Mouse (Mus musculus) testis, adult 2 months (tissue): ENCODE results near the gene Nol12. TPM values are rescaled to one million over a fixed set of nuclear protein-coding genes. Genes with fewer than 3 reads are reported as not detected.

Source experiments
- H3K27ac ChIP-seq: fragments of 200-500 bp; 2 replicates; pipeline ENCODE4 v1.5.1; 2012; ENCODE audit warnings: low read depth, low read length; ENCODE audit not compliant: control insufficient read depth, insufficient read depth
- H3K27me3 ChIP-seq: fragments of 200-500 bp; 2 replicates; pipeline ENCODE4 v1.6.1; 2012; ENCODE audit warnings: mild to moderate bottlenecking, low read length, moderate library complexity; ENCODE audit not compliant: control insufficient read depth, insufficient read depth
- H3K36me3 ChIP-seq: fragments of 200-500 bp; 2 replicates; pipeline ENCODE4 v1.6.1; 2012; ENCODE audit warnings: mild to moderate bottlenecking, low read length; ENCODE audit not compliant: control insufficient read depth, insufficient read depth
- H3K4me1 ChIP-seq: fragments of 200-500 bp; 2 replicates; pipeline ENCODE4 v1.6.1; 2012; ENCODE audit warnings: low read length; ENCODE audit not compliant: control insufficient read depth, insufficient read depth
- H3K4me3 ChIP-seq: fragments of 200-500 bp; 2 replicates; pipeline ENCODE4 v1.5.1; 2012; ENCODE audit warnings: low read depth, mild to moderate bottlenecking, low read length, moderate library complexity, mixed read lengths; ENCODE audit not compliant: control insufficient read depth
- CTCF ChIP-seq: fragments of 200-500 bp; IDR thresholded peaks from 2 replicates; pipeline ENCODE4 v1.5.1; 2012; ENCODE audit warnings: low read depth, mild to moderate bottlenecking, inconsistent platforms, low read length, moderate library complexity; ENCODE audit not compliant: control insufficient read depth, insufficient read depth, insufficient replicate concordance
- POLR2A ChIP-seq: fragments of 200-500 bp; IDR thresholded peaks from 2 replicates; pipeline ENCODE4 v1.6.1; 2012; ENCODE audit warnings: low read depth, mild to moderate bottlenecking, inconsistent platforms, low read length, moderate library complexity; ENCODE audit not compliant: control insufficient read depth
- polyA plus RNA-seq: library from polyadenylated mRNA; depleted of rRNA; stranded (reverse); fragments of >200 nt; gene quantifications from 2 replicates; pipeline ENCODE4 v1.2.3, GENCODE M21; 2012

Gene Nol12
- polyA plus RNA-seq, 1 experiment = 40.7 TPM

DNA sequence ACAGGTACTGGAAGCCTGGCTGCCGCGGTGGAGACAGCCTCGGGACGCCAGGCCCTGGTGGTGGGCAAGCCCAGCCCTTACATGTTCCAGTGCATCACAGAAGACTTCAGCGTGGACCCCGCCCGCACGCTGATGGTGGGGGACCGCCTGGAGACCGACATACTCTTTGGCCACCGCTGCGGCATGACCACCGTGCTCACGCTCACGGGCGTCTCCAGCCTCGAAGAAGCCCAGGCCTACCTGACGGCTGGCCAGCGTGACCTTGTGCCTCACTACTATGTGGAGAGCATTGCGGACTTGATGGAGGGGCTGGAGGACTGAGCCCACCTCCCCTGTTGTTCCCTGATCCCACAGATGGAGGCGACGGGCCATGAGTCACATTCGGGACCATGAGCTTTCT is 16.6 kb upstream of the Nol12 start:
- H3K4me3 ChIP-seq = no peak overlapping the region
- H3K27ac ChIP-seq = no peak overlapping the region

DNA sequence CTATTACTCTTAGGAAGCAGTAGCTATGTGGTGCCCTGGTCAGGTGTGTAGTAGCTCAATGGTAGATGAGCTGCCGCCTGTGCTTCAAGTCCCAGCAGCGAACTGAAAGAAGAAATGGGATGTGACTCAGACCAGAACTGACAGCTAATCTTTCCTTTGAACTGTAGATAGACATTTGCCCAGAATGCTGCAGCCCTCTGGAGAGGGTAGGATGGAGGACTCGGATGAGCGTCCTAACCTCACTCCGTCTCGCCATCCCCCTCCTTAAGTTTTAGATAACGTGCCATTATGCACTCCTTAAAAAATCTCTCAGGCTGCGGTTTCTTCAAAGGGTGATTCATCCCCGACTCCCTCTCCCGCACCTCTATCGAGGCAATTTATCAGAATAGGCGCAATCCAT is 14.8 kb upstream of the Nol12 start:
- TF ChIP-seq POLR2A (no peak), CTCF (no peak)
- no peaks in the 10 kb centered on the region for H3K27me3 ChIP-seq
- no peak overlapping the region for H3K27ac ChIP-seq
- H3K4me3 ChIP-seq = no peak overlapping the region
- H3K36me3 ChIP-seq = no peaks in the 10 kb centered on the region
- no peaks in the 10 kb centered on the region for H3K4me1 ChIP-seq

More for the DNA sequence above, 16.6 kb upstream of the Nol12 start:
- Histone ChIP-seq H3K36me3 (no peaks in the 10 kb centered on the region), H3K4me1 (peaks cover 6% of the 10 kb centered on the region), H3K27me3 (no peaks in the 10 kb centered on the region)
- TF ChIP-seq CTCF = no peak
- no peak for TF ChIP-seq POLR2A

DNA sequence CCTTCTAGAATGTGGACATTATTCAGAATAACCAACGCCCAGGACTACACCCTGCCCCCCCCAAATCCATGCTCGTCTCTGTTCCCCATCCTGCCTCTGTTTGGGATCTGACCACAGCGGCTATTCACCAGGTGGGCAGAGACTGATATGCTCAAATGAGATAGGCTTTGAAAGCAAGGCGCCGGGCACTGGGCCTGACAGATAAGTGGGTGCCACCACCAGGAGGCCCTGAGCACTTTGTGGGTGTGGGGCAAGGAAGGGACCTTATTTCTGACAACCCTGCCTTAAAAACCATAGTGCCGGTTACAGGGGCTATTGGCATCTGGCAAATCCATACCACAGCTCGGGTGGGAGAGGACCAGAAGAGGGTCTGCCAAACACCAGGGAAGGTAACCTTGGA is 12.0 kb upstream of the Nol12 start:
- Histone ChIP-seq H3K27me3 (no peaks in the 10 kb centered on the region), H3K36me3 (no peaks in the 10 kb centered on the region), H3K4me3 (no peak overlapping the region), H3K4me1 (peaks cover 24% of the 10 kb centered on the region), H3K27ac (no peak overlapping the region)
- no peak for TF ChIP-seq CTCF
- TF ChIP-seq POLR2A = no peak

DNA sequence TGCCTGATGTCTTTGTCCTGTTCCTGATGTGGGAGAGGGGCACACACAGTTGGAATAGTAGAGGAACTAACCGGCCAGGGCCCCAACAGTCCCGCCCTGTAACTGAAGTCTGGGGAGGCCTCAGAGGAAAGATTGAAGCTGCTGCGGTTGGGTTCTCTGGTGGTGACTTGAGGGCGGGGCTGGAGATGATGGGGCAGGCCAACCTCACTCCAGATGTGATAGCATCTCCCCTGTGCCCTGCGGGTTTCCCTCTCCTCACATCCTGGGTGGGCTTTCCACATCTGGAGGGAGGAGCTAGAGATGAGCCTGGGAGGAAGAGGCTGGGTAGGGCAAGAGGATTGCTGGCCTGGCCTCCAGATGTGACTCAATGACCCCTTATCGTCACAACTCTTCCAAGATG is 11.1 kb upstream of the Nol12 start:
- TF ChIP-seq POLR2A = 0 out of 2 replicates have a peak, but pooled peaks have one; percentile 3
- no peak for TF ChIP-seq CTCF
- Histone ChIP-seq H3K27ac (no peak overlapping the region), H3K36me3 (no peaks in the 10 kb centered on the region), H3K4me1 (peaks cover 26% of the 10 kb centered on the region), H3K4me3 (no peak overlapping the region), H3K27me3 (no peaks in the 10 kb centered on the region)

DNA sequence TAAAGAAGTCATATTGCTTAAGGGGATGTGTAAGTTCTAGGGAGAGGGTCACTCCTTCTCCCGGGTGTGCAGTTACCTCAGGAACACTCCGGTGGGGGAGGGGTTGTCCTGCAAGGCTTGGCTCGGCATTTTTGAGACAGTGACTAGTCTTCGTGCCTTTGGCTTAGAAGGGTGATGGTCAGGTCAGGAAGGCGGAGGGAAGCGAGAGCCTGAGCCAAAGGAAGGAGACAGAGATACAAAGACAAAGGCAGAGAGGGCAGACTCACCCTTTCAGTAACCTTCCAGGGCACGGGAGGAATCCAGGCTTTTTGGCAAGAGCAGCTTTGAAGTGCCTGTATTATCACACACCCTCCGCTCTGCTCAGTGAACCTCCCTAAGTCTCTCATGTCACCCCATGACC is 9.6 kb upstream of the Nol12 start:
- Histone ChIP-seq H3K4me3 (no peak overlapping the region), H3K27me3 (no peaks in the 10 kb centered on the region), H3K4me1 (peaks cover 30% of the 10 kb centered on the region), H3K27ac (no peak overlapping the region), H3K36me3 (no peaks in the 10 kb centered on the region)
- TF ChIP-seq CTCF (no peak), POLR2A (no peak)

DNA sequence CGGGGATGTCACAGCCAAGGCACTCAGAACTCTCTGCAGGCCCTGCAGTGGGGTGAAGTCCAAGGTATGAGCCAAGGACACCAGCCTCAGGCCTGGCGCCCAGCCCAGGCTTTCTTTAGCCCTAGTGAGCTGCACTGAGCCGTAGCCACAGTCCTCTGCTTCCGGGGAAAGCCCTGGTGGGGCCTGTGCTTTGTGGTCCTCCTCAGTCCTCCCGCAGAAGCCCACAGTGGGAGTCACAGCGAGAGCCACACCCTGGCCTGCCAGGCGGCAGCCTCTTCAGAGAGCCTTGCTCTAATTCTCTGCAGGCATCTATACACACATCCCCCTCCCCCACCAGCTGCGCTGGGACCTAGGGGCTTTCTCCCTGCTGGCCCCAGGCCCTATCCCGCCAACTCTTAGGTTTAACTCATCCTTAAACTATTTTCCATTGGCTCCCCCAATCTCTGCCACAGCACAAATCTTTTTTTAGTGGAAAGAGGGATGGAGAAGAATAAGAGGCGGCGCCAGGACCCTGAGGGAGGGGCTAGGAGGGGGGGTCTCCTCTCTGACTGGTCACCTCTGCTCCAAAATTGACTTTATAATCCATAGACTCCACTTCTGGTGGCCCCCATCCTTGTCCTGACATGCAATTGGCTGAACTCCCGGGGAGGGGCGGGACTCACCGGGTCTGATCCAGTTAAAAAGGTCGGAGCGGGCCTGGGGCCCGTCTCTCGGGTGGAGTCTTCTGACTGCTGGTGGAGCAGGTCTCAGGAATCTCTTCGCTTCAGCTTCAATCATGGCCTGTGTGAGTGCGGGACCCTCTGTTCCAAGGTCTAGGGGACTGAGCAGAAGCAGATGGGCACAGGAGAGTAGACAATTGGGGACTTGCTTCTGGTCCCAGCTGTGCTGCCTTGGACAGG is 8.5 kb upstream of the Nol12 start, which contains the start of gene Lgals1:
Lgals1 (plus strand) TSS at position 705 of the 899 bp plus-strand sequence.
- Histone ChIP-seq H3K27me3 (no peaks in the 10 kb centered on the region), H3K4me1 (peaks cover 30% of the 10 kb centered on the region), H3K4me3 (peak within 1 kb of the TSS; percentile 80), H3K36me3 (no peaks in the 10 kb centered on the region), H3K27ac (peak within 1 kb of the TSS; percentile 74)
- TF ChIP-seq CTCF (no peak), POLR2A (peak; percentile 67)

DNA sequence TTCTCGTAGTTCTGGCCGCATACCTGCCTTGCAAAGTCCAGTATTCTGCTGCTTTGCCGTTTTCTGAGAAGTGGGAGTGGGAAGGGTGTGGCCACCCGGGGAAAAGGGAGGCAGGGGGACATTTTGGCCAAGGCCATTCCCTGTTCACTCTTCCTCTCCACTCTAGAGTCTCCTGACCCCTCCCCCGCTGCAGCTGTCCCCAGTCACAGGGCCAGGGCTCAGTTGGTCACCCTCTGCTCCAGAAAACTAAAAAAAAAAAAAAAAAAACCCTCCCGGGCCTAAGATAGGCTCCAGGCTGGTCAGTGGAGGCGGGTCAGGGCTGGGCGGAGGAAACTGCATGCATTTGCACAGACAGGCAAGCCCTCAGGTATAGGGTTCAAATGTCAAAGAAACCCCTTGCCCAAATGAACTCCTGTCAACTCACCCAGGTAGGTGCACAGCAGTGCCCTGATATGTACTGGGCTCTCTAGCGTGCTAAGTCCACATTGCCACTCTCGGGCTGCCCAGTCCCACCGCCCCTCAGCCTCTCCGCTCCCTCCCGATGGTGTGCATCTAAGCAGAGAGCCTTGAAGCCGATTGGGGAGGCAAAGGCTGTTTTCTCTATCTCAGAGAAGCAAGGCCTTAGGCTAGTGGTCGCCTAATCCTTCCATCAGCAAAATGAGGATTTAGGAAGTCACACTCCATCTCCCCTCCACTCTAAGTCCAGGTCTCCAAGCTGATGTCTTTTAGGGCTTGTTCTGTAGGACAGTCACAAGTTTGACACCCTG is 7.5 kb upstream of the Nol12 start:
- H3K27ac ChIP-seq = peak overlapping the region; percentile 57
- no peak for TF ChIP-seq POLR2A
- no peak for TF ChIP-seq CTCF
- H3K4me1 ChIP-seq = peaks cover 30% of the 10 kb centered on the region
- H3K36me3 ChIP-seq = no peaks in the 10 kb centered on the region
- H3K4me3 ChIP-seq = peak overlapping the region; percentile 80
- no peaks in the 10 kb centered on the region for H3K27me3 ChIP-seq
